Mouse (Mus musculus): ENCODE data around the gene Gm28539. TPM values are rescaled to one million over a fixed set of nuclear protein-coding genes. Genes with fewer than 3 reads are reported as not detected.
A peak's percentile ranks its signal among the peaks of the same experiment; 100 is the strongest.
"Not testable (repeated sequence)": the region's sequence is repeated elsewhere in the genome, so short reads cannot be mapped to it uniquely, and the experiment has no call there.

The Gm28539 gene
- total and polyA plus RNA-seq, 3 experiments = 2.9 to 13.9 TPM; not detected in 1

- TF ChIP-seq CTCF (IDR thresholded peaks at IDR 0.05 in 2 of 3, conservative IDR thresholded peaks at IDR 0.05 in 1 of 3; ENCODE audit: control insufficient read depth in 1 of 3, insufficient read depth in 1 of 3, low read depth in 2 of 3, low read length in 3 of 3, poor library complexity in 1 of 3, severe bottlenecking in 1 of 3) = no peak
- TF ChIP-seq USF2 (IDR thresholded peaks at IDR 0.05; ENCODE audit: borderline replicate concordance in 1 of 2, insufficient read depth in 1 of 2, low read depth in 1 of 2, low read length in 2 of 2) = no peak
Measured at GRCm38 (mm10) chr16:18963486-18963885, 127.1 kb downstream of the Gm28539 start (continued).

- no peak overlapping the region for H3K9ac ChIP-seq (ENCODE audit: control insufficient read depth, low read depth, low read length, poor library complexity, severe bottlenecking)
- H3K27me3 ChIP-seq (ENCODE audit: control insufficient read depth in 1 of 2, insufficient read depth in 2 of 2, low read length in 2 of 2) = no peaks in the 10 kb centered on the region
- H3K27ac ChIP-seq (ENCODE audit: control insufficient read depth, low read depth, low read length) = no peak overlapping the region
- no peak overlapping the region for H3K4me3 ChIP-seq (ENCODE audit: control insufficient read depth in 1 of 2, insufficient read depth in 1 of 2, low read depth in 2 of 2, low read length in 2 of 2)
- peaks cover 3 to 11% of the 10 kb centered on the region in 2 experiments; a peak in 3 of 4 replicates for H3K36me3 ChIP-seq (ENCODE audit: control insufficient read depth in 1 of 2, insufficient read depth in 2 of 2, low read length in 2 of 2)
- H3K9me3 ChIP-seq (replicated peaks; ENCODE audit: insufficient read depth, low read length) = no peaks in the 10 kb centered on the region
- no peak for TF ChIP-seq POLR2A (IDR thresholded peaks at IDR 0.05; ENCODE audit: control insufficient read depth in 1 of 2, insufficient read depth in 1 of 2, low read depth in 1 of 2, low read length in 2 of 2, poor library complexity in 1 of 2)
- H3K79me2 ChIP-seq (ENCODE audit: control insufficient read depth, insufficient read depth, low read length, poor library complexity) = no peaks in the 10 kb centered on the region
- no peaks in the 10 kb centered on the region; a peak in 1 of 4 replicates for H3K4me1 ChIP-seq (ENCODE audit: control insufficient read depth in 1 of 2, insufficient read depth in 2 of 2, low read length in 2 of 2)
- no peak for DNase-seq (ENCODE audit: low read depth, low spot score)
Measured at GRCm38 (mm10) chr16:18969420-18970128, 133.2 kb downstream of the Gm28539 start.

- H3K9ac ChIP-seq (ENCODE audit: control insufficient read depth, low read depth, low read length, poor library complexity, severe bottlenecking) = no peak overlapping the region
- H3K27ac ChIP-seq (ENCODE audit: control insufficient read depth, low read depth, low read length) = no peak overlapping the region
- no peaks in the 10 kb centered on the region for H3K9me3 ChIP-seq (replicated peaks; ENCODE audit: insufficient read depth, low read length)
- no peak overlapping the region for H3K4me3 ChIP-seq (ENCODE audit: control insufficient read depth in 1 of 2, insufficient read depth in 1 of 2, low read depth in 2 of 2, low read length in 2 of 2)
- no peaks in the 10 kb centered on the region for H3K27me3 ChIP-seq (ENCODE audit: control insufficient read depth in 1 of 2, insufficient read depth in 2 of 2, low read length in 2 of 2)
- no peak for DNase-seq (ENCODE audit: low read depth, low spot score)
- H3K79me2 ChIP-seq (ENCODE audit: control insufficient read depth, insufficient read depth, low read length, poor library complexity) = no peaks in the 10 kb centered on the region
- H3K36me3 ChIP-seq (ENCODE audit: control insufficient read depth in 1 of 2, insufficient read depth in 2 of 2, low read length in 2 of 2) = peaks cover 3 to 7% of the 10 kb centered on the region in 2 experiments; a peak in 2 of 4 replicates
- TF ChIP-seq ZC3H11A (IDR thresholded peaks at IDR 0.05; ENCODE audit: low read depth, low read length) (no peak), CHD2 (IDR thresholded peaks at IDR 0.05; ENCODE audit: low read length) (no peak), BHLHE40 (IDR thresholded peaks at IDR 0.05; ENCODE audit: borderline replicate concordance, low read depth, low read length) (no peak), KAT2A (conservative IDR thresholded peaks at IDR 0.05; ENCODE audit: low read depth, low read length) (no peak), ZMIZ1 (IDR thresholded peaks at IDR 0.05; ENCODE audit: low read depth, low read length) (no peak), MAZ (IDR thresholded peaks at IDR 0.05; ENCODE audit: low read depth, low read length) (no peak)
- no peaks in the 10 kb centered on the region; a peak in 1 of 4 replicates for H3K4me1 ChIP-seq (ENCODE audit: control insufficient read depth in 1 of 2, insufficient read depth in 2 of 2, low read length in 2 of 2)
Measured at GRCm38 (mm10) chr16:18970837-18971236, 134.5 kb downstream of the Gm28539 start.

- TF ChIP-seq CTCF (IDR thresholded peaks at IDR 0.05 in 2 of 3, conservative IDR thresholded peaks at IDR 0.05 in 1 of 3; ENCODE audit: control insufficient read depth in 1 of 3, insufficient read depth in 1 of 3, low read depth in 2 of 3, low read length in 3 of 3, poor library complexity in 1 of 3, severe bottlenecking in 1 of 3) = peak in 1 of 3 experiments; percentile 4; a peak in 1 of 6 replicates
- H3K27ac ChIP-seq (ENCODE audit: control insufficient read depth, low read depth, low read length); H3K27me3 ChIP-seq (ENCODE audit: control insufficient read depth in 1 of 2, insufficient read depth in 2 of 2, low read length in 2 of 2); H3K36me3 ChIP-seq (ENCODE audit: control insufficient read depth in 1 of 2, insufficient read depth in 2 of 2, low read length in 2 of 2); H3K4me1 ChIP-seq (ENCODE audit: control insufficient read depth in 1 of 2, insufficient read depth in 2 of 2, low read length in 2 of 2); H3K9me3 ChIP-seq (replicated peaks; ENCODE audit: insufficient read depth, low read length); H3K9ac ChIP-seq (ENCODE audit: control insufficient read depth, low read depth, low read length, poor library complexity, severe bottlenecking); H3K4me3 ChIP-seq (ENCODE audit: control insufficient read depth in 1 of 2, insufficient read depth in 1 of 2, low read depth in 2 of 2, low read length in 2 of 2); H3K79me2 ChIP-seq (ENCODE audit: control insufficient read depth, insufficient read depth, low read length, poor library complexity); DNase-seq (ENCODE audit: low read depth, low spot score): not testable (repeated sequence)
Measured at GRCm38 (mm10) chr16:18975665-18976064, 139.3 kb downstream of the Gm28539 start.
